Mouse (Mus musculus): ENCODE data around the gene Fgf2. TPM values are rescaled to one million over a fixed set of nuclear protein-coding genes. Genes with fewer than 3 reads are reported as not detected.
A peak's percentile ranks its signal among the peaks of the same experiment; 100 is the strongest.

Gene Fgf2
- polyA plus RNA-seq, 1 experiment from 2014 or later: 0.44 TPM

GRCm38 (mm10) chr3:37396930-37397608, 48.9 kb downstream of the Fgf2 start:
- H3K9me3 ChIP-seq (replicated peaks): no peaks in the 10 kb centered on the region
- no peaks in the 10 kb centered on the region for H3K4me1 ChIP-seq
- H3K9ac ChIP-seq: no peak overlapping the region
- H3K27ac ChIP-seq: no peak overlapping the region
- WGBS: 91% methylated on average over 5 of the region's 5 CpGs
- no peaks in the 10 kb centered on the region for H3K27me3 ChIP-seq
- H3K36me3 ChIP-seq (ENCODE audit: poor library complexity, severe bottlenecking): no peaks in the 10 kb centered on the region
- ATAC-seq: peak; percentile 65; the same call in 1 of the 2 replicates
- H3K4me2 ChIP-seq: no peak overlapping the region
- H3K4me3 ChIP-seq: no peak overlapping the region

- H3K9me3 ChIP-seq (replicated peaks): no peaks in the 10 kb centered on the region
- H3K4me1 ChIP-seq: no peaks in the 10 kb centered on the region
- no peak overlapping the region for H3K4me3 ChIP-seq
- no peak overlapping the region for H3K9ac ChIP-seq
- no peaks in the 10 kb centered on the region for H3K36me3 ChIP-seq (ENCODE audit: poor library complexity, severe bottlenecking)
- ATAC-seq: no peak
- no peak overlapping the region for H3K4me2 ChIP-seq
- 86% methylated on average over 3 of the region's 3 CpGs for WGBS
- no peak overlapping the region for H3K27ac ChIP-seq
- H3K27me3 ChIP-seq: no peaks in the 10 kb centered on the region
These were observed 49.5 kb downstream of the Fgf2 start for GRCm38 (mm10) chr3:37397646-37398045.

GRCm38 (mm10) chr3:37398661-37399395, 50.7 kb downstream of the Fgf2 start:
- no peaks in the 10 kb centered on the region for H3K27me3 ChIP-seq
- H3K4me3 ChIP-seq: no peak overlapping the region
- H3K36me3 ChIP-seq (ENCODE audit: poor library complexity, severe bottlenecking): no peaks in the 10 kb centered on the region
- no peak overlapping the region for H3K9ac ChIP-seq
- H3K9me3 ChIP-seq (replicated peaks): no peaks in the 10 kb centered on the region
- no peak overlapping the region for H3K27ac ChIP-seq
- no peak overlapping the region for H3K4me2 ChIP-seq
- 88% methylated on average over 7 of the region's 7 CpGs for whole genome bisulfite sequencing
- 0 out of 2 replicates have a peak, but pooled peaks have one; percentile 33 for ATAC-seq
- no peaks in the 10 kb centered on the region for H3K4me1 ChIP-seq

- Histone ChIP-seq H3K4me3 (no peak overlapping the region), H3K4me2 (no peak overlapping the region), H3K4me1 (no peaks in the 10 kb centered on the region), H3K36me3 (ENCODE audit: poor library complexity, severe bottlenecking) (no peaks in the 10 kb centered on the region), H3K9me3 (replicated peaks) (no peaks in the 10 kb centered on the region), H3K9ac (no peak overlapping the region), H3K27me3 (no peaks in the 10 kb centered on the region), H3K27ac (no peak overlapping the region)
- WGBS: 88% methylated on average over 11 of the region's 11 CpGs
- ATAC-seq: no peak
These were observed 53.8 kb downstream of the Fgf2 start for GRCm38 (mm10) chr3:37401729-37402610.

- no peak for ATAC-seq
- Histone ChIP-seq H3K4me1 (no peaks in the 10 kb centered on the region), H3K4me2 (no peak overlapping the region), H3K27ac (no peak overlapping the region), H3K27me3 (no peaks in the 10 kb centered on the region), H3K36me3 (ENCODE audit: poor library complexity, severe bottlenecking) (no peaks in the 10 kb centered on the region), H3K9ac (no peak overlapping the region), H3K9me3 (replicated peaks) (no peaks in the 10 kb centered on the region), H3K4me3 (no peak overlapping the region)
These were observed 59.5 kb downstream of the Fgf2 start for GRCm38 (mm10) chr3:37407598-37407997.

- no peak overlapping the region for H3K9ac ChIP-seq
- no peaks in the 10 kb centered on the region for H3K36me3 ChIP-seq (ENCODE audit: poor library complexity, severe bottlenecking)
- H3K4me3 ChIP-seq: no peak overlapping the region
- H3K27me3 ChIP-seq: no peaks in the 10 kb centered on the region
- ATAC-seq: no peak
- no peak overlapping the region for H3K27ac ChIP-seq
- peaks cover 4% of the 10 kb centered on the region for H3K4me1 ChIP-seq
- no peaks in the 10 kb centered on the region for H3K9me3 ChIP-seq (replicated peaks)
- H3K4me2 ChIP-seq: no peak overlapping the region
- WGBS: 94% methylated on average over 3 of the region's 3 CpGs
These were observed 65.3 kb downstream of the Fgf2 start for GRCm38 (mm10) chr3:37413446-37413845.

- H3K27me3 ChIP-seq: no peaks in the 10 kb centered on the region
- H3K9ac ChIP-seq: no peak overlapping the region
- peaks cover 9% of the 10 kb centered on the region for H3K4me1 ChIP-seq
- no peaks in the 10 kb centered on the region for H3K36me3 ChIP-seq (ENCODE audit: poor library complexity, severe bottlenecking)
- no peaks in the 10 kb centered on the region for H3K9me3 ChIP-seq (replicated peaks)
- ATAC-seq: no peak
- no peak overlapping the region for H3K27ac ChIP-seq
- no peak overlapping the region for H3K4me2 ChIP-seq
- WGBS: 57% methylated on average over 14 of the region's 14 CpGs
- H3K4me3 ChIP-seq: no peak overlapping the region
These were observed 66.3 kb downstream of the Fgf2 start for GRCm38 (mm10) chr3:37414413-37414960.

GRCm38 (mm10) chr3:37418341-37418740, 70.2 kb downstream of the Fgf2 start:
- H3K4me3 ChIP-seq: peak overlapping the region; percentile 76
- H3K4me1 ChIP-seq: peaks cover 19% of the 10 kb centered on the region
- no peaks in the 10 kb centered on the region for H3K27me3 ChIP-seq
- H3K4me2 ChIP-seq: peak overlapping the region; percentile 67
- ATAC-seq: no peak
- H3K9me3 ChIP-seq (replicated peaks): no peaks in the 10 kb centered on the region
- H3K36me3 ChIP-seq (ENCODE audit: poor library complexity, severe bottlenecking): no peaks in the 10 kb centered on the region
- H3K9ac ChIP-seq: peak overlapping the region; percentile 82
- no peak overlapping the region for H3K27ac ChIP-seq
- 81% methylated on average over 5 of the region's 5 CpGs for WGBS

- H3K4me1 ChIP-seq: peaks cover 19% of the 10 kb centered on the region
- peak overlapping the region; percentile 65 for H3K27ac ChIP-seq
- WGBS: 1% methylated on average over 30 of the region's 30 CpGs
- H3K4me3 ChIP-seq: peak overlapping the region; percentile 76
- H3K4me2 ChIP-seq: peak overlapping the region; percentile 67
- no peak for ATAC-seq
- no peaks in the 10 kb centered on the region for H3K27me3 ChIP-seq
- no peaks in the 10 kb centered on the region for H3K9me3 ChIP-seq (replicated peaks)
- H3K9ac ChIP-seq: peak overlapping the region; percentile 82
- H3K36me3 ChIP-seq (ENCODE audit: poor library complexity, severe bottlenecking): no peaks in the 10 kb centered on the region
These were observed 70.9 kb downstream of the Fgf2 start for GRCm38 (mm10) chr3:37418961-37419457.

- H3K4me3 ChIP-seq: peak within 1 kb of the TSS; percentile 76
- H3K4me2 ChIP-seq: peak within 1 kb of the TSS; percentile 94
- WGBS: 0% methylated on average over 33 of the region's 50 CpGs
- H3K36me3 ChIP-seq (ENCODE audit: poor library complexity, severe bottlenecking): no peaks in the 10 kb centered on the region
- H3K9me3 ChIP-seq (replicated peaks): no peaks in the 10 kb centered on the region
- no peaks in the 10 kb centered on the region for H3K27me3 ChIP-seq
- H3K9ac ChIP-seq: peak within 1 kb of the TSS; percentile 82
- ATAC-seq: peak; percentile 96
- peaks cover 19% of the 10 kb centered on the region for H3K4me1 ChIP-seq
- peak within 1 kb of the TSS; percentile 71 for H3K27ac ChIP-seq
These were observed 71.4 kb downstream of the Fgf2 start, which contains the start of gene Spata5 for GRCm38 (mm10) chr3:37419458-37419991. Gene Spata5 (plus strand): TSS chr3:37419896.

GRCm38 (mm10) chr3:37420072-37420471, 71.9 kb downstream of the Fgf2 start, which contains the start of gene Nudt6:
Gene Nudt6 (minus strand): TSS chr3:37420211.
- peak; percentile 90 for ATAC-seq
- Histone ChIP-seq H3K4me3 (peak within 1 kb of the TSS; percentile 76), H3K4me1 (peaks cover 19% of the 10 kb centered on the region), H3K27me3 (no peaks in the 10 kb centered on the region), H3K4me2 (peak within 1 kb of the TSS; percentile 94), H3K9ac (peak within 1 kb of the TSS; percentile 82), H3K9me3 (replicated peaks) (no peaks in the 10 kb centered on the region), H3K27ac (peak within 1 kb of the TSS; percentile 71), H3K36me3 (ENCODE audit: poor library complexity, severe bottlenecking) (no peaks in the 10 kb centered on the region)
- WGBS: under 1% methylated on average over 49 of the region's 50 CpGs

Measured in forebrain, embryonic 13.5 days (tissue).